Mouse (Mus musculus) brain, embryonic 14.5 days (tissue): ENCODE data around the gene Zfp316.

ENCODE experiments used
- CTCF ChIP-seq: fragments of 200-500 bp; IDR thresholded peaks from 2 replicates; pipeline ENCODE4 v1.5.1; 2012; ENCODE audit warnings: inconsistent platforms, mild to moderate bottlenecking, moderate library complexity, borderline replicate concordance; ENCODE audit not compliant: insufficient read depth, insufficient read length; ENCODE audit errors: extremely low read depth
- POLR2A ChIP-seq: fragments of 200-500 bp; IDR thresholded peaks from 2 replicates; pipeline ENCODE4 v1.6.1; 2012; ENCODE audit warnings: mild to moderate bottlenecking, inconsistent platforms, borderline replicate concordance; ENCODE audit not compliant: poor library complexity, insufficient read depth, insufficient read length, severe bottlenecking; ENCODE audit errors: extremely low read depth

DNA sequence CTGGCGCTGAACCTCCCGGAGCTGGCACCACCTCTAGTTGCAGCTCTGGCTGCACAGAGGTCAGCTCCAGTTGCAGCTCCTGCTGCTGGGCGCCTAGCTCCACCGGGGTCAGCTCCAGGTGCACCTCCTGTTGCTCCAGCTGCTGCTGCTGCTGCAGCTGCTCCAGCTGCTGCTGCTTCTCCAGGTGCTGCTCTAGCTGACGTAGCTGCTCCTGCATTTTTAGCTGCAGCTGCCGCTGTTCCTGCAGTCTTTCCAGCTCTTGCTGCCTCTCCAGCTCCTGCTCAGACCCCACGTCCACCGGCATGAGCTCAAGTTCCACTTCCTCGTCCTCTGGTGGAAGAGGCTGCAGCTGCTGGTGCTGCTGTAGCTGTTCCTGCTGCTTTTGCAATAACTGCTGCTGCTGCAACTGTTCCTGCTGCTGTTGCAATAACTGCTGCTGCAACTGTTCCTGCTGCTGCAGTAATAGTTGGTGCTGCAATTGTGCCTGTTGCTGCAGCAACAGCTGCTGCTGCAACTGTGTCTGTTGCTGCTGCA, 18.6 kb upstream of the Zfp316 start:
- TF ChIP-seq POLR2A, result no peak
- no peak for TF ChIP-seq CTCF
